Mouse (Mus musculus): ENCODE measurements at regions not wholly inside any gene's neighbourhood (a gene's known extent, or its start where the extent isn't known, plus 50 kb on each side); places are given as distances from the start of the nearest gene placed in this dataset.
A peak's percentile ranks its signal among the peaks of the same experiment; 100 is the strongest.

DNA sequence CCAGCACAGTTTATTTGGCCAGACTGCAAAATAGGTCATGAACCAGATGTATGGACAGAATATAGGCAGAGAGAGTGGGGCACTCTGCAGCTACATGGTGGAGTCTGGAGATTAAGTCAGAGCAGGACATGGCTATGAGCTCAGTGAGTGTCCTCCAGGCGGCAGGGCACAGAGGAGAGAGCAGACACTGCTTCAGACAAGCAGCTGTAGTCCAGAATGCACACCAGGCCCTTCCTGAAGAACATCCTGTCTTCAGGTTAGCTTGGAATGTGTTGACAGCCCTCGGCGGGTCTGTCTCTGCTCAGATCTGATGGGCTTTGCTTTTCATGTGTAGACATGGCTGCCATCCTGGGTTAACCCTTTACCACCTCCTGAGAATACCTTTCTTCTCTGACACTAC lies 238.6 kb downstream of the Nuak1 start:
- H3K36me3 ChIP-seq (replicated peaks), result no peaks in the 10 kb centered on the region
- DNase-seq (ENCODE audit: low spot score), result peak; percentile 10
- H3K27ac ChIP-seq (replicated peaks), result no peak overlapping the region
- H3K27me3 ChIP-seq (replicated peaks; ENCODE audit: low read depth, poor library complexity, severe bottlenecking), result no peaks in the 10 kb centered on the region
- no peak overlapping the region for H3K4me3 ChIP-seq
- H3K4me1 ChIP-seq, result peaks cover 9% of the 10 kb centered on the region
- H3K9me3 ChIP-seq, result no peaks in the 10 kb centered on the region
- 60% methylated on average over 3 of the region's 3 CpGs for WGBS

DNA sequence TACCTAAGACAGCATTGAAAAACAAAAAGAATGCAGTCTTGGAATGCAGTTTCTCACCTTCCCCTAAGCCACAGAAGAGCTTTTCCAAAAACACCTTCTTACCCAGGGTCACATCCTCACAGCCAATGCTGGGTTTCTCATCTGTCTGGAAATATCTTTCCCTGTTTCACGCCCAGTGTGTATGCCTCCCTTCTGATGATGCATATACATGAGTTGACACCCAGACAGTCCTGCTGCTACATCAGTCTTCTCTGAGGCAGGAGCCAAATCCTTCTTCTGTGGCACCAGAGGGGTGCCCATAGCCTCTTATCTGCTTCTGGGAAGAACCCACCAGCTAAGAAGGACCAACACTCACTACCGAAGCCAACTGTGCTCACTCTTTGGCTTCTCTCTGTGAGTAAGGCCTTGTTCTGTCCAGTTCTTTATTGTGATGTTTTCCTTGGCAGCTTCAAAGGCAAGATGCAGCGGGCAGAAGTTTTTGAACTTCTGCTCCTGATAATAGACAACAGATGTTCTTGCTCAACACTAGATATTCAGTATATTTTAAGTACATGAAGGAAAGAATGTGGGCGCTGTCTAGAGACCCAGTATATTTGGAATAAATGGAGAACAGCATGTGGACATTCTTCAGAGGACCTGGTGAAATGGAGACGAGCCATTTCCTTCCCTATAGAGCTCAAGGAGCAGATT lies 228.2 kb downstream of the Nuak1 start:
- H3K4me1 ChIP-seq, result peaks cover 4% of the 10 kb centered on the region; the same call in 1 of the 2 replicates
- DNase-seq (ENCODE audit: low spot score), result no peak
- no peaks in the 10 kb centered on the region for H3K36me3 ChIP-seq (replicated peaks)
- no peak overlapping the region for H3K4me3 ChIP-seq
- peaks cover 7% of the 10 kb centered on the region; the same call in 1 of the 2 replicates for H3K9me3 ChIP-seq
- 0 out of 2 replicates have a peak overlapping the region, but pooled peaks have one; percentile 44 for H3K27ac ChIP-seq (replicated peaks)
- WGBS, result 65% methylated on average over 5 of the region's 5 CpGs
- no peaks in the 10 kb centered on the region for H3K27me3 ChIP-seq (replicated peaks; ENCODE audit: low read depth, poor library complexity, severe bottlenecking)

- no peaks in the 10 kb centered on the region for H3K36me3 ChIP-seq (replicated peaks)
- no peak overlapping the region for H3K27ac ChIP-seq (replicated peaks)
- H3K27me3 ChIP-seq (replicated peaks; ENCODE audit: low read depth, poor library complexity, severe bottlenecking), result no peaks in the 10 kb centered on the region
- peaks cover 4% of the 10 kb centered on the region; the same call in 1 of the 2 replicates for H3K4me1 ChIP-seq
- no peaks in the 10 kb centered on the region for H3K9me3 ChIP-seq
- H3K4me3 ChIP-seq, result no peak overlapping the region
- DNase-seq (ENCODE audit: low spot score), result no peak
Measured at GRCm38 (mm10) chr10:84214812-84215211, 225.6 kb downstream of the Nuak1 start.

- H3K36me3 ChIP-seq (replicated peaks), result no peaks in the 10 kb centered on the region
- WGBS, result 81% methylated on average over 7 of the region's 7 CpGs
- H3K9me3 ChIP-seq, result no peaks in the 10 kb centered on the region
- no peak overlapping the region for H3K4me3 ChIP-seq
- H3K4me1 ChIP-seq, result no peaks in the 10 kb centered on the region
- H3K27ac ChIP-seq (replicated peaks), result no peak overlapping the region
- H3K27me3 ChIP-seq (replicated peaks; ENCODE audit: low read depth, poor library complexity, severe bottlenecking), result no peaks in the 10 kb centered on the region
- DNase-seq (ENCODE audit: low spot score), result no peak
Measured at GRCm38 (mm10) chr10:84229224-84229921, 211.0 kb downstream of the Nuak1 start.

DNA sequence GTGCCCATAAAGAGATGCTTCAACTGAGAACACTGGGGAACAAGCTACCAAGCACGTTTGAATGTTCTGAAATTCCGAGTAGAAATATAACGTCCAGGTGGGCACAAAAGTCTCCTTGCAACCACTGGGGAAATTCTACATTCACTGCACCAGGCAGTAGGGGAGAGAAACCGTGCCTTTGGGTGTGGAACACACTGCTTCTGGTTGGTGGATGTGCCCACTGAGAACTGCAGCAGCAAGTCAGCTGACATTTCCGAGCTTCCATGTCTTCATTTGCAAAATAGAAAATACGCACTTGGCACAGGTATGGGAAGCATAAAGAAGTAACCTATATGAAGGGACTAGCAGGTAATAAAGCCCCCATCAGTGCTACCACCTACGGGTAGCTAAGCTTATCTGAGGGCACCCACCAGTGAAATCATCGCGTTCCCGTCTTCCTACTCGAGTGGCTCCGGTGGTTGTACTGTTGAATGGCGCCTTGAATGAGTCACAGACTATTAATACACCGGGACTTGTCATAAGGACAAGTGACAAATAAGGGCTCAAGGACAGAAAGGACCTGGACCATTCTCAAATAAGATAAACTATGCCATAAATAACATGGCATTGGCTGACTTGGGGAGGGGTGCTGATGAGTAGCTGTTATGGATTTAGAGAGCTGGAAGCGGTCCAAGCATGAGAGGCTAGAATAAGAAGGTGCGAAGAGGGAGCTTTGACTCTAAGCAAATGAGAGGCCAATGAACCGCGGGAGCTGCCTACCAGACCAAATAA lies 210.2 kb downstream of the Nuak1 start:
- H3K27ac ChIP-seq (replicated peaks), result no peak overlapping the region

DNA sequence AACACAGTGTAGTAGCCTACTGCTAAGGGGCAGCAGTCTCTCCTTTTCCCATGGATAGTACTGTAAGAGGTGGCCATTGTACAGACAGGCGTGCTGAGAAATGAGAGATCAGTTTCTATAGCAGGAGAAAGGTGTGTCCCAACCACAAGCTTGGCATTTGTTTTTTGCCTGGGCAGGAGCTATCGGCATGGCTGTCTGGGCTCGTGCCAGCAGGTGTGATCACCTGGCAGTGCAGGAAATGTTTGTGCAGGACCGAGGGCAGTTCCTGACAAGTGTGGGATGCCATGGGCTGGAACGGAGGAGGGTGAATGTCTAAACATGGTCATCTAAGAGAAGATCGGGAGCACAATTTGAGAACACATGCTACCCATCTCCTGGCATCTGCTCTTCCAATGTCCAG lies 205.4 kb downstream of the Nuak1 start:
- Histone ChIP-seq H3K27me3 (replicated peaks; ENCODE audit: low read depth, poor library complexity, severe bottlenecking) (no peaks in the 10 kb centered on the region), H3K9me3 (no peaks in the 10 kb centered on the region)
- WGBS, result 91% methylated on average over 6 of the region's 6 CpGs

More for the DNA sequence above, 210.2 kb downstream of the Nuak1 start:
- no peak for DNase-seq (ENCODE audit: low spot score)
- H3K4me3 ChIP-seq, result no peak overlapping the region
- no peaks in the 10 kb centered on the region for H3K27me3 ChIP-seq (replicated peaks; ENCODE audit: low read depth, poor library complexity, severe bottlenecking)
- no peaks in the 10 kb centered on the region for H3K4me1 ChIP-seq
- H3K9me3 ChIP-seq, result no peaks in the 10 kb centered on the region
- H3K36me3 ChIP-seq (replicated peaks), result no peaks in the 10 kb centered on the region
- WGBS, result 89% methylated on average over 18 of the region's 18 CpGs

GRCm38 (mm10) chr10:84236236-84236635 lies 204.2 kb downstream of the Nuak1 start:
- Histone ChIP-seq H3K27me3 (replicated peaks; ENCODE audit: low read depth, poor library complexity, severe bottlenecking) (no peaks in the 10 kb centered on the region), H3K27ac (replicated peaks) (no peak overlapping the region), H3K4me3 (no peak overlapping the region), H3K36me3 (replicated peaks) (no peaks in the 10 kb centered on the region), H3K4me1 (no peaks in the 10 kb centered on the region), H3K9me3 (peaks cover 4% of the 10 kb centered on the region; the same call in 1 of the 2 replicates)
- WGBS, result 79% methylated on average over 2 of the region's 2 CpGs
- no peak for DNase-seq (ENCODE audit: low spot score)

More for the DNA sequence above, 205.4 kb downstream of the Nuak1 start:
- Histone ChIP-seq H3K4me3 (no peak overlapping the region), H3K4me1 (no peaks in the 10 kb centered on the region), H3K36me3 (replicated peaks) (no peaks in the 10 kb centered on the region), H3K27ac (replicated peaks) (no peak overlapping the region)
- DNase-seq (ENCODE audit: low spot score), result no peak

DNA sequence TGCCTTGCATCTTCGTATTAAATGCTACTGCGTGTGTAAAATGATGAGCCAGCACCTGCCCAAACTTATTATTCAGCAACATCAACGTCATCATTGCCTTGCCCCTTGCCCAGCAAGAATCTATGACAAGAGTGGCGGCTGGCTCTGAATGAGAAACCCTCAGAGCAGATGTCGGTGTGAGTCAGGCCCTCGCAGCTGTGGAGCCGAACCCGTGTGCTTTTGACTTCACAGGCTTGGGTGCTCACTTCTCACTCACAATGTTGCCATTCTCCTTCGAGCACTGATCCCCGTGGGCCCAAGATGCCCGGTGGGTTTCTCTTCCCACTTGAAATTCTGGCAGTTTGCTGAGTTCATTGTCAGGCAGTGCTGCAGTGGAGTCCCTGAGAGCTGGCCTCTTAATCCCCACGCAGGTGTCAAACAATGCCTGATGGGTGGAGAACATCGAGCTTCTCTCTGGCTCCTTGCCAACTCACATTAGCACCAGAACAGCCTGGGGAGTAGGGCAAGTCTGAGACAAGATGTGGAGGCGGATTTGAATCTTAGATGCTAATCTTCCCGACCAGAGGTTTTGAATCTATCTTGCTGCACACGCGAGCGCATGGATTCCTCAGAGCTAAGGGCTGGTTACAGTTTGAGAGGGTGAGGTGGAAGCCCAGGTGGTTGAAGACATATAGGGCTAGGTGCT lies 202.0 kb downstream of the Nuak1 start:
- H3K4me1 ChIP-seq, result no peaks in the 10 kb centered on the region
- H3K4me3 ChIP-seq, result no peak overlapping the region
- no peaks in the 10 kb centered on the region for H3K36me3 ChIP-seq (replicated peaks)
- WGBS, result 74% methylated on average over 18 of the region's 18 CpGs
- no peak overlapping the region for H3K27ac ChIP-seq (replicated peaks)
- no peaks in the 10 kb centered on the region for H3K27me3 ChIP-seq (replicated peaks; ENCODE audit: low read depth, poor library complexity, severe bottlenecking)
- DNase-seq (ENCODE audit: low spot score), result peak; percentile 8
- H3K9me3 ChIP-seq, result peaks cover 20% of the 10 kb centered on the region

- WGBS, result 93% methylated on average over 5 of the region's 5 CpGs
- no peak overlapping the region for H3K27ac ChIP-seq (replicated peaks)
- no peak overlapping the region for H3K4me3 ChIP-seq
Measured at GRCm38 (mm10) chr10:84243283-84243682, 197.1 kb downstream of the Nuak1 start.

GRCm38 (mm10) chr10:84249346-84249745 lies 191.1 kb downstream of the Nuak1 start:
- Histone ChIP-seq H3K36me3 (replicated peaks) (no peaks in the 10 kb centered on the region), H3K4me1 (no peaks in the 10 kb centered on the region), H3K4me3 (no peak overlapping the region), H3K27ac (replicated peaks) (no peak overlapping the region), H3K9me3 (no peaks in the 10 kb centered on the region), H3K27me3 (replicated peaks; ENCODE audit: low read depth, poor library complexity, severe bottlenecking) (no peaks in the 10 kb centered on the region)
- 93% methylated on average over 3 of the region's 3 CpGs for WGBS
- DNase-seq (ENCODE audit: low spot score), result no peak

More at GRCm38 (mm10) chr10:84243283-84243682, 197.1 kb downstream of the Nuak1 start:
- H3K9me3 ChIP-seq, result peaks cover 20% of the 10 kb centered on the region
- no peaks in the 10 kb centered on the region for H3K27me3 ChIP-seq (replicated peaks; ENCODE audit: low read depth, poor library complexity, severe bottlenecking)
- DNase-seq (ENCODE audit: low spot score), result no peak
- no peaks in the 10 kb centered on the region for H3K4me1 ChIP-seq
- H3K36me3 ChIP-seq (replicated peaks), result no peaks in the 10 kb centered on the region

- H3K27ac ChIP-seq (replicated peaks), result no peak overlapping the region
- no peak for DNase-seq (ENCODE audit: low spot score)
- 79% methylated on average over 6 of the region's 6 CpGs for WGBS
Measured at GRCm38 (mm10) chr10:84260931-84261650, 179.3 kb downstream of the Nuak1 start.

DNA sequence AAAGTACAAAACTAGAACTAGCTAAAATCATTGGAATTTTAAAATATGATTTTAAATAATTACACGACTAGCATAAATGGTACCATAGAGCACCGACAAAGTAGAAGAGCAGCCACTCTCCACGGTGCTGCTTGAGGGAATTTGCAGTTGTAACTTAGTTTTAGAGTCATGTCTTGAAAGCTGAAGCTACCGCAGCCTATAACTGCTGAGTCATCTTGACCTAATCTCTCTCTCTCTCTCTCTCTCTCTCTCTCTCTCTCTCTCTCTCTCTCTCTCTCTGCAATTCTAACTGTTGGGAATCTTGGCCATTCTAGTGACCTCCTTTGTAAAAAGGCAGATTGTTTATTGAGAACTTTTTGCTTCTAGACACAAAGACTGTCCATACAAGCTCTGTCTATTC lies 177.5 kb downstream of the Nuak1 start:
- Histone ChIP-seq H3K36me3 (replicated peaks) (no peaks in the 10 kb centered on the region), H3K4me1 (no peaks in the 10 kb centered on the region), H3K9me3 (no peaks in the 10 kb centered on the region), H3K4me3 (no peak overlapping the region), H3K27ac (replicated peaks) (no peak overlapping the region), H3K27me3 (replicated peaks; ENCODE audit: low read depth, poor library complexity, severe bottlenecking) (no peaks in the 10 kb centered on the region)
- DNase-seq (ENCODE audit: low spot score), result no peak
- WGBS, result 85% methylated on average over 4 of the region's 4 CpGs

More at GRCm38 (mm10) chr10:84260931-84261650, 179.3 kb downstream of the Nuak1 start:
- Histone ChIP-seq H3K4me1 (no peaks in the 10 kb centered on the region), H3K4me3 (no peak overlapping the region), H3K9me3 (no peaks in the 10 kb centered on the region), H3K27me3 (replicated peaks; ENCODE audit: low read depth, poor library complexity, severe bottlenecking) (no peaks in the 10 kb centered on the region), H3K36me3 (replicated peaks) (no peaks in the 10 kb centered on the region)
